Mouse (Mus musculus) cerebellum, adult (tissue): ENCODE results near the gene Pdss2.
"Not testable (repeated sequence)": the region's sequence is repeated elsewhere in the genome, so short reads cannot be mapped to it uniquely, and the experiment has no call there.

Experiments
- ATAC-seq: cut with Nextera tagmentation; 2 replicates; pipeline ENCODE4 v1.9.2; 2017; ENCODE audit warnings: mild to moderate bottlenecking, moderate library complexity, mixed read lengths; ENCODE audit not compliant: insufficient number of reproducible peaks, low FRiP score, low TSS enrichment

Pdss2 gene

GRCm38 (mm10) chr10:43365909-43366308 is 144.6 kb downstream of the Pdss2 start:
- ATAC-seq: no peak

GRCm38 (mm10) chr10:43368611-43369010 is 147.3 kb downstream of the Pdss2 start:
- no peak for ATAC-seq

- ATAC-seq: peak; percentile 96
Measured at GRCm38 (mm10) chr10:43372315-43372714, 151.0 kb downstream of the Pdss2 start.

- ATAC-seq: no peak
Measured at GRCm38 (mm10) chr10:43373035-43373434, 151.7 kb downstream of the Pdss2 start.

GRCm38 (mm10) chr10:43373666-43374065 is 152.4 kb downstream of the Pdss2 start:
- ATAC-seq: no peak

DNA sequence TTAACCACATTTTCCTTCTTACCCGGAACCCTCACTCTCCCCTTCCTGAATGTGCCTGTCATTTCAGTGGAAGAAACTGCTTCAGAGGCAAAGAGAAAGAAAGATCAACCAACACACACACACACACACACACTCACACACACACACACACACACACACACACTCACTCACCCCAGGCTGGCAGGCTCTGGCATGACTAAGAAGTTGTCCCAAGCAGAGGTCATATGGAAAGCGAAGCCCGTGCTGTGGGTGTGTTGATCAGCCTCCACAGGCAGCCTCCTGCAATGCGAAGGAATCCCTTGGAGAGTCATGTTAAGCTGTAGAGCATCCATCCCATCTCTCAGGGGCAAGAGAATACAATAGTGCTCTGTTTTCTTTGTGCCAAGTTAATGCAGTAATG is 154.0 kb downstream of the Pdss2 start:
- ATAC-seq: no peak

GRCm38 (mm10) chr10:43376749-43377148 is 155.5 kb downstream of the Pdss2 start:
- no peak for ATAC-seq

DNA sequence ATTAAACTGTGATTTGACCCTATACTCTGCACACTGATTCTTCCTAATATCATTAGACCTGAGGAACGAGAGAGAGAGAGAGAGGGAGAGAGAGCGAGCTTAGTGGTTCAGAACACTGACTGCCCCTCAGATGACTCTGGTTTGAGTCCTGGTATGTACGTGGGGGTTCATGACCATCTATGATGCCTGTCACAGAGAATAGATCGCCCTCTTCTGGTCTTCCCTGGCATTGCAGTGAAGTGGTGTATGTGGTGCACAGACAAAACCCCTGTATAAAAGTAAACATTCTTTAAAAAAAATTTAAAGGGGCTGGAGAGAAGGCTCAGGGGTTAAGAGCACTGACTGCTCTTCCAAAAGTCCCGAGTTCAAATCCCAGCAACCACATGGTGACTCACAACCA is 157.0 kb downstream of the Pdss2 start:
- peak; percentile 55 for ATAC-seq

- no peak for ATAC-seq
Measured at GRCm38 (mm10) chr10:43378732-43379644, 157.7 kb downstream of the Pdss2 start.

- ATAC-seq: no peak
Measured at GRCm38 (mm10) chr10:43382660-43383059, 161.4 kb downstream of the Pdss2 start.

- ATAC-seq: no peak
Measured at GRCm38 (mm10) chr10:43384623-43385022, 163.3 kb downstream of the Pdss2 start.

GRCm38 (mm10) chr10:43392921-43393320 is 171.6 kb downstream of the Pdss2 start:
- ATAC-seq: no peak

- ATAC-seq: no peak
Measured at GRCm38 (mm10) chr10:43393818-43394217, 172.5 kb downstream of the Pdss2 start.

- ATAC-seq: no peak
Measured at GRCm38 (mm10) chr10:43395824-43396223, 174.5 kb downstream of the Pdss2 start.

DNA sequence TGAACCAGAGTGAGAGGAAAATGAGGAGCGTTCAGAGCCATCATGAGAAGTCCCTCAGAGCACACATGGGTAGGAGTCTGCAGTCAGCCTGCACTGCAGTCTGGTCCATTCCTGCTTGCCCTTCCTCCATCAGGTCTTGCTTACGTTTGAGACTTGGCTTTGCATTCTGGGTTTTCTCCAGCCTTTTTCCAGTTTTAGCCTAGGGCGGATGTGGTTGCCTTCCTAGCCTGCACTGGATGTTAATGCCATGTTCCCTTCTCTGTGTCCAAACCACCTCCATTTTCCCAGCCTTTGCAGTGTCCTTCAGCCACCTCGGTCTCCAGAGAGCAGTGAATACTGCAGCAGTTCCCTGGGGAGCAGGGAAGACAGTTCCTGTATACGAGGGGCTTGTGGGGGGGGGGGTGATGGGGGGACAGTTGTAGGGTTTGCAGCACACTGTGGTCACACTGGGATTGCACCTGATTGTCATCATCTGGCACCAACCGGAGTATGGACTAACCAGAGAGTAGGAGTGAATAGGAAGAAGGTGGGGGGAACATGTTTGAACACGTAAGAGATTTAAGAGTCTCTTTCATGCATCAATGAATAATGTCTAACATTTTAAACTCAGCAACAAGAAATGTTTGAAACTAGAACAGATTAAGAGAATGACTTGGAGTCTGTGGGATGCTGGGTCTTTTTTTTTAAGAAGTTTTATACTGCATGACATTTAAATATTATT is 178.5 kb downstream of the Pdss2 start:
- no peak for ATAC-seq

- ATAC-seq: no peak
Measured at GRCm38 (mm10) chr10:43406107-43406506, 184.8 kb downstream of the Pdss2 start.

DNA sequence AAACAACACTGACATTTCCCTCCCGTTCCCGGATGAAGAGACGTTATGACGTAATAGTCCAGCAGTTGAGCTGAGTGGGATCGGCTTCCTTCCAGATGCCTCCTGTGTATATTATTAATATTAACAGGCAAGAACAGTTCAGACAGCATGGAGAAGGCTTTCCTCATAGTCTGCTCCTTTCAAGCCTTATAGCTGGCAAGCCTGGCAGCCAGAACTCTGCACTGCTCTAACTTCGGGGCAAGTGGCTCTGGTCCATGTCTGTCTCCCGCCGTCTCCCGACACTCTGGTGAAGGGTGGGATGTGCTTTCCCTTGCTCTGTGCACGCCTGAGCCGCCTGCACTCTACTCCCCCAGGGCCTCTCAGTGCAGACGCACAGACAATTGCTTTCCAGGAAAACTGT is 185.6 kb downstream of the Pdss2 start:
- ATAC-seq: no peak

DNA sequence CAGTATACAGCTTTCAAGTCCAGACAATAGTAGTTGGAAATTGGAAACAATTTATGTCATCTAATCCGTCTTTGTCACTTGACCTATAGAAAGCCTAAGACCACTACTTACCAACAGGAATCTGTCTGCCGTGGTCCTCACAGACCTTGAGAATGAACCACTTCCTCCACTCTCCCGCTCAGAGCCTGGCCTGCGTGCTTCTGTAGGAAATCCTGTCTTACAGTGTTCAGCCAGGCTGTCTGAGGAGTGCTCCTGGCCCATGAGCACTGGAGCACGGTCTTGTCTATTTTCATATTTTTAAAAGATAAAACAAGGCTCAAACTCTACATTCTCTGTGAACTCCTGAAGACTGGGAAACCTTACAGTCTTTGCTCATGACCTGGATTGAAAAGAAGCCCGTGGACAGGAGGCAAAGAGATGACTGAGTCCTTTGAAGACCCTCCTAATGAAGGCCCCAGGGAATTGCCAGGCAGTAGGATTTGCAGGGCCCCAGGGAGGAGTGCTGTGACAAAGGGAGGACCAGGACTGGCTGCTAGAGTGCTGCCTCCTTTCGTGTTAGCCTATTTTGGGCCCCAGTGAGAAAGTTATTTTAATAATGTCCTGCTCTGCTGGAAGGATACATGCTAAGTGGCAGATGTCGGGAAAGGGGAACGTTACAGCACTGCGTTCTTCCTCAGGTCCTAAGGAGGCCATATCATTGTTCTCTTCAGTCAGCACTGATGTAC is 188.4 kb downstream of the Pdss2 start:
- no peak for ATAC-seq

DNA sequence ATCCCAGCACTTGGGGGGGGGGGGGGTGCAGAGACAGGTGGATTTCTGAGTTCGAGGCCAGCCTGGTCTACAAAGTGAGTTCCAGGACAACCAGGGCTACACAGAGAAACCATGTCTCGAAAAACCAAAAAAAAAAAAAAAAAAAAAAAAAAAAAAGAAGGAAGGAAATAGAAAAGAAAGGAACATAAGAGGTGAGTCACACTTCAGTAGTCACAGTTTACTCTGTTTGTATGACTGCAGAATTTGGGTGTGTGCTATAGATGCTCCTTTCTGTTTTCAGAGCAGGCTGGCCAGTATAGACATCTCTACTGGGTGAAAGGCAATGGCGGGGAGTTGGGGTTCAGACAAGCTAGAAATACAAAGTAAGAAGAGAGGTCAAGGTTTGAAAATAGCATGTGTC is 189.9 kb downstream of the Pdss2 start:
- ATAC-seq: not testable (repeated sequence)

DNA sequence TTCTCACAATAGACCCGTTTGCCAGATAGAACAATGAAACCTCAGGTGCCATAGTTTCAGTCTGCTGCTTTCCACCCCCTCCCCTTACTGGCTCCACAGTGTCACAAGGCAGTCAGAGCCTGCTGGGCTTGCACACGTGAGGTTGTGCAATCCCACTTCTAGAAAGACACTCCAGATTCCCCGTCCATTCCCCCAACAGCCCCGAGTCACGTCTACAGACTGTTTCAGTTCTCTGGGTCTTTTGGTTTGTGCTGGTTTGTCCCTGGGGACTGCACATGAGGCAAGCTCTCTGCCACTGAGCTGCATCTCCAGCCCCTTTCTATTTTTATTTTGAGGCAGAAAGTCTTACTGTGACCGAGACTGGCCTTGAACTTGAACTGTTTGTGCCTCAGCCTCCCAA is 196.1 kb downstream of the Pdss2 start:
- ATAC-seq: no peak
